ENCODE assay signal across 17 mouse cellular contexts in genomic region chr1:113992488-113992887, GRCm38 (mm10).
A peak's percentile ranks its signal among the peaks of the same experiment; 100 is the strongest.
DNase-seq lines count a peak whose midpoint lies in the region.
"Had no signal": no experiment of that assay in that cellular context is flagged by ENCODE, and none has a peak within 500 bp of the region (broad histone marks: within the 10 kb centered on the region; RNA-seq: fewer than 3 reads in every experiment).

No protein-coding gene starts in this region.

- intact Hi-C loops in left cerebral cortex, postnatal 14 days (cut with DNase I), result no loop called here
- intact Hi-C loops in left cerebral cortex, postnatal 4 days (cut with DNase I), result no loop called here
- intact Hi-C loops in left cerebral cortex, postnatal 36 days (cut with DNase I), result no loop called here

- DNase-seq in layer of hippocampus, adult 9-11 months, result peak; percentile 2
- DNase-seq in layer of hippocampus, adult 11-12 months (ENCODE audit: low spot score), result no peak
- DNase-seq in left cerebral cortex, postnatal 14 days (ENCODE audit: low spot score in 2 of 2), result peak; percentile 4 to 17
- DNase-seq in left cerebral cortex, postnatal 4 days, result no peak
- peak; percentile 4 to 18 for DNase-seq in left cerebral cortex, postnatal 36 days (ENCODE audit: low spot score in 2 of 2)
- DNase-seq in right cerebral cortex, postnatal 25 days, result peak; percentile 4
- no peak for DNase-seq in adrenal gland, postnatal 14 days
- DNase-seq in kidney, postnatal 4 days, result no peak
- DNase-seq: adrenal gland, adult 2 months; adrenal gland, postnatal 36 days; cerebellum, adult 11 months; cerebellum, adult 8-10 months; cerebellum, postnatal 14 days; embryo, embryonic 11 days; gastrocnemius, postnatal 10 days; heart, adult 18-20 months; heart, postnatal 10 days had no signal

Comparison
In these comparisons a context has a peak if more than half of its experiments do, and no peak if none do; other contexts are left out.
1. DNase-seq: peak in layer of hippocampus, adult 9-11 months (single experiment), left cerebral cortex, postnatal 14 days (2 of 2), left cerebral cortex, postnatal 36 days (2 of 2) and right cerebral cortex, postnatal 25 days (single experiment); none in layer of hippocampus, adult 11-12 months (single experiment), left cerebral cortex, postnatal 4 days (single experiment), adrenal gland, postnatal 14 days (single experiment) and kidney, postnatal 4 days (0 of 2).